Mouse (Mus musculus) cerebellum, adult 2 months (tissue): ENCODE measurements around the gene Zc3h15. TPM values are rescaled to one million over a fixed set of nuclear protein-coding genes. Genes with fewer than 3 reads are reported as not detected.
"Not testable (repeated sequence)": the region's sequence is repeated elsewhere in the genome, so short reads cannot be mapped to it uniquely, and the experiment has no call there.

Experiments
- DNase-seq, 2 experiments: peaks; one replicate each; pipeline ENCODE4 v3.0.0; 2021
- H3K27ac ChIP-seq: fragments of 200-500 bp; 2 replicates; pipeline ENCODE4 v1.5.1; 2012; ENCODE audit warnings: low read length, control low read depth, inconsistent platforms; ENCODE audit not compliant: insufficient read depth
- H3K27me3 ChIP-seq: fragments of 200-500 bp; 2 replicates; pipeline ENCODE4 v1.6.1; 2012; ENCODE audit warnings: inconsistent platforms, mild to moderate bottlenecking, low read length, moderate library complexity; ENCODE audit not compliant: control insufficient read depth, insufficient read depth
- H3K4me1 ChIP-seq: fragments of 200-500 bp; 2 replicates; pipeline ENCODE4 v1.6.1; 2011; ENCODE audit warnings: low read length; ENCODE audit not compliant: control insufficient read depth, insufficient read depth
- H3K4me3 ChIP-seq: fragments of 200-500 bp; replicated peaks from 2 replicates; pipeline ENCODE3; 2011; ENCODE audit warnings: mild to moderate bottlenecking, low read depth, low read length, control low read depth; ENCODE audit not compliant: insufficient read depth
- CTCF ChIP-seq: fragments of 200-500 bp; IDR thresholded peaks from 2 replicates; pipeline ENCODE4 v1.5.1; 2011; ENCODE audit warnings: low read depth, mild to moderate bottlenecking, control low read depth, low read length, moderate library complexity, borderline replicate concordance; ENCODE audit not compliant: insufficient read depth
- POLR2A ChIP-seq: fragments of 200-500 bp; IDR thresholded peaks from 2 replicates; pipeline ENCODE4 v1.6.1; 2011; ENCODE audit warnings: low read length, control low read depth, borderline replicate concordance; ENCODE audit not compliant: insufficient read depth
- WGBS: fragments of 180-500 bp; shearing (Covaris S2); methylation state at CpG from one replicate; pipeline ENCODE4 v1.1.7; 2018; 5-methylcytosine and 5-hydroxymethylcytosine counted together
- polyA plus RNA-seq: library from polyadenylated mRNA; depleted of rRNA; stranded (reverse); fragments of >200 nt; gene quantifications from 2 replicates; pipeline ENCODE4 v1.2.3, GENCODE M21; 2012

Gene Zc3h15
- polyA plus RNA-seq, 1 experiment, result 99.4 TPM

DNA sequence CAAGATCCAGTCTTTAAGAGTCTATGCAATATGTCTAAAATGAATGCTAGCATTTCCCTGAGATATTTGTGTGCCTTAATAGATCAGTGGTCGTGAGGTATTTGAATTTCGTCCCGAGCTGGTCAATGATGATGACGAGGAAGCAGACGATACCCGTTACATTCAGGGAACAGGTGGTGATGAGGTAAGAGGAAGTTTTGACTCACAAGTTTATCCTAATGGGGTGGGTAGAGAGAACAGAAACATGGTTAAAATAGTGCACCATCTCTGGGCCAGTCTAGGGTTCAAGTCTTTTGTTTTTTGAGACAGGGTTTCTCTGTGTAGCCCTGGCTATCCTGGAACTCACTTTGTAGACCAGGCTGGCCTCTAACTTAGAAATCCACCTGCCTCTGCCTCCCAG, 17.1 kb downstream of the Zc3h15 start:
- Histone ChIP-seq H3K27ac (no peak overlapping the region), H3K4me1 (no peaks in the 10 kb centered on the region), H3K27me3 (no peaks in the 10 kb centered on the region), H3K4me3 (no peak overlapping the region)
- DNase-seq, result no peak
- WGBS, result 93% methylated on average over 6 of the region's 6 CpGs
- no peak for TF ChIP-seq CTCF
- TF ChIP-seq POLR2A, result no peak

DNA sequence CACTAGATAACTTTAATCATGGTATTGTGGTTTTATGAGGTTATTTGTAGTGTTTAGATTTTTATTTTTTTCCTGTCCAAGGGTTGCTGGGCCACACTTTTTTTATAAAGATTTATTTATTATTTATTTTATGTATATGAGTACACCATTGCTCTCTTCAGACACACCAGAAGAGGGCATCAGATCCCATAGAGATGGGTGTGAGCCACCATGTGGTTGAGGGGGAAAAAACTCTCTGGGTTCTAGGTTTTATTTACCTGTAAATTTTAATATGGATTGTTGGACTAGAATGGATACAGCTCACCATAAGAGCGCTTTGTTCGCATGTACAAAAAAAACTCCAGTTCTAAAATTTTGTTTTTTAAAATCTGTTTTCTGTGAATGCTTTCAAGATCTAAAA, 20.8 kb downstream of the Zc3h15 start:
- H3K4me1 ChIP-seq, H3K27ac ChIP-seq, H3K4me3 ChIP-seq, DNase-seq, H3K27me3 ChIP-seq: not testable (repeated sequence)
- WGBS, result 98% methylated on average over 2 of the region's 2 CpGs

DNA sequence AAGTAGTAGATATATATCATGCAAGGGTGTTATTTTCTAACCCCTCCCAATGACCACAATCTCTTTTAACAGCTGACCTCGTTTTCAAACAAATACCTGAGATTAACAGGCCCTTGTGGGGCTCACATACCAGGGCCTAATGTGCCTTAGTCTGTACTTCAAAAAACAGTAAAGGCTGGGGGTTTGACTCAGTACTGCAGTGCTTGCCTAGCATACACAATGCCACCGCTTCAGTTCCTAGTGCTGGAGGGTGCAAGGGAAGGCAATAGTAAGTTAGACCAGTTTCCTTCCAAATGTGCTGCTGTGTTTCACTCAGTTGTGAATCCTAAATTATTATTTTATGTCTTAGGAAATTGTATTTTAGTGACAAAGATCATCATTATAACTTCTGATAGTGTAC, 23.2 kb downstream of the Zc3h15 start:
- Histone ChIP-seq H3K4me3 (no peak overlapping the region), H3K27me3 (no peaks in the 10 kb centered on the region), H3K27ac (no peak overlapping the region), H3K4me1 (no peaks in the 10 kb centered on the region)
- TF ChIP-seq CTCF (no peak), POLR2A (no peak)
- no peak for DNase-seq
- WGBS, result 89% methylated on average over 2 of the region's 2 CpGs

DNA sequence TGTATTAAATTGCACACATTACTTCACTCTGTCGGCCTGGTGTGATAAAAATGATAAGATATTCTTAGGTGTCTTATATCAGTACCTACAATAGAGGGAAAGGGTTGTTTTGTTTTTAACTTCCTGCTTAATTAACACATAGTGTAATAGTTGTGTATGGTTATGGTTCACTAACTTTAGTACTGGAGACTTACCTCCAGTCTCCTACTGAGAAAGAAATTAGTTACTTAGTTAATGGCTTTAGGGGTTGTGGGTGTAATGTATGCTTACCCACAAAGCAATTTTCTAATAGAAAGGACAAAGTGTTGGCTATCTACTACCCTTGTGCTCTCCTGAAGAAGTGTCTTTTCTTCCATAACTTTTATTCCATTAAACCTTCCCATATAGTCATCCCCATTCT, 23.8 kb downstream of the Zc3h15 start:
- Histone ChIP-seq H3K4me3 (no peak overlapping the region), H3K27me3 (no peaks in the 10 kb centered on the region), H3K4me1 (no peaks in the 10 kb centered on the region), H3K27ac (no peak overlapping the region)
- DNase-seq, result no peak
- 88% methylated on average over 1 of the region's 1 CpGs for WGBS
- TF ChIP-seq CTCF (no peak), POLR2A (no peak)

DNA sequence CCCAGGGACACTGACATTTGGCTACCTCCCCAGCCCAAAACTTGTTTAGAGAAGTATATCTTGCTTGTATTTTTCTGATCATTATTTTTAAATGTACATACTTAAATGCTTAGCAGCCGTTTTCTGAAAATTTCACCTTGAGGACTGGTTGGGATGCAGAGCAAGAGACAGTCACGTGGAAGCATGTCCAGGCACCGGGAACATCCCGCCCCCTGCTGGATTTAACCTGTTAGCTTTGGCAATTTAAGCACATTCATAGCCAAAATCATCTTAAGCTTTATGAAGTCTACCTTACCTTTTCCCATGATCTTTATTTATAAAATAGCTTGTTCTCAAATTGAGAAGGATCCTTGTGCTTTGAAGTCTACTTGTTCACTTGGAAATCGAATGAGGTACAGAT, 25.8 kb downstream of the Zc3h15 start:
- Histone ChIP-seq H3K27me3 (no peaks in the 10 kb centered on the region), H3K27ac (no peak overlapping the region), H3K4me3 (no peak overlapping the region), H3K4me1 (no peaks in the 10 kb centered on the region)
- TF ChIP-seq POLR2A (no peak), CTCF (peak; percentile 21; the same call in 1 of the 2 replicates)
- DNase-seq, result no peak
- WGBS, result 45% methylated on average over 5 of the region's 5 CpGs

DNA sequence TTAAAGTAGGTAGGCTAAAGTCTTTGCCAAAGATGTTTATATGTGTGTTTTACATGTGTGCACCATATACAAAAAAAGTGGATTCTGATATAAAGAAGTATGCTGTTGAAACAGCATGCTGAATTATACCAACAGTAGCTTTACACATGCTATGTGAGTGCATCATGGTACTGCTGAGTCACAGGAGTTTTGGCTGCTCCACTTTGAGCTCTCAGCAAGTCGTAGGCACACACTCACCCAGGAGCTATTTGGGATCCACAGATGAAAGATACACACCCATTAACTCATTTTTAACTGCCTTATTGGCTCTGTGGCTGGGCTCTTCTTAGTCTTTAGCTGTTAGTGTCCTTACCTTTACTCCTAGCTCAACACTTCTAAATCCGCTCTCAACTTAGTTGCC, 27.6 kb downstream of the Zc3h15 start:
- no peak overlapping the region for H3K4me3 ChIP-seq
- H3K27me3 ChIP-seq, result no peaks in the 10 kb centered on the region
- WGBS, result 83% methylated on average over 2 of the region's 2 CpGs
- no peak overlapping the region for H3K27ac ChIP-seq
- TF ChIP-seq POLR2A, result no peak
- TF ChIP-seq CTCF, result no peak
- H3K4me1 ChIP-seq, result no peaks in the 10 kb centered on the region
- no peak for DNase-seq

DNA sequence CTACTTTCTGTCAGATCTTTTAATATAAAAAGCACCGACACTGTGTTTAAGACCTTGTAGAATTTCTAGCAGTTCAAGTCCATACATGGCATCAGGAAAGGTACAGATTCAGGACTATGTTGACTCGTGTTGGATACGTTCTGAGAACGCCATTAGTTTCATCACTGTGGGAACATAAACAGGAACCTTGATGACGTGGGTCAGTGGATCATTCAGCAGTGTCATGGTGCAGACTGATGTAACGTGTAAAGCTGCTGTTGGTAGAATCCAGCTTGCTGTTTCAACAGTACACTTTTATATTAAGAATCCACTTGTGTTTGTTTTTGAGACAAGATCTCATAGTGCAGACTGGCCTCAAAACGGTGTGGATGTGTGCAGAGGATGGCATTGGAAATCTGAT, 28.8 kb downstream of the Zc3h15 start:
- WGBS, result 82% methylated on average over 7 of the region's 7 CpGs
- TF ChIP-seq POLR2A (no peak), CTCF (no peak)
- no peaks in the 10 kb centered on the region for H3K27me3 ChIP-seq
- DNase-seq, result no peak
- H3K27ac ChIP-seq, result no peak overlapping the region
- H3K4me1 ChIP-seq, result no peaks in the 10 kb centered on the region
- H3K4me3 ChIP-seq, result no peak overlapping the region

DNA sequence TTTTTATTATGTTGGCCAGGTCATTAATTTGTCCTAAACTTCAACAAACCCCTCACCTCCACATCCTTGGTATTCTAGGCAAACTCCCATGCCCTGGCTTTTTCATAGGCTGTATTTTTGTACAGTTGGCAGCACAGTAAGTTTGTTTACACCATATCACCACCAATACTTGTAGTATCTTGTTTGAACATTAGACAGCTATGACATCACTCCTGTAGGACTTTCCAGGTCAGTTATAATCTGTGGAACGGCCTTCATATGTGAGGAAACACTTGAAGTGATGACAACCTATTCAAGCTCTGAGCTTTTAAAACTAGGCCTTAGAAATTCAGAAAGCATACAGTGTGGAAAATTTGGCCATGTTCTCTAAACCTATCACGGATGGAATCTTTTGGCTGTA, 29.6 kb downstream of the Zc3h15 start:
- Histone ChIP-seq H3K4me1 (no peaks in the 10 kb centered on the region), H3K4me3 (no peak overlapping the region), H3K27ac (no peak overlapping the region), H3K27me3 (no peaks in the 10 kb centered on the region)
- TF ChIP-seq POLR2A (no peak), CTCF (no peak)
- 81% methylated on average over 2 of the region's 2 CpGs for WGBS
- no peak for DNase-seq

DNA sequence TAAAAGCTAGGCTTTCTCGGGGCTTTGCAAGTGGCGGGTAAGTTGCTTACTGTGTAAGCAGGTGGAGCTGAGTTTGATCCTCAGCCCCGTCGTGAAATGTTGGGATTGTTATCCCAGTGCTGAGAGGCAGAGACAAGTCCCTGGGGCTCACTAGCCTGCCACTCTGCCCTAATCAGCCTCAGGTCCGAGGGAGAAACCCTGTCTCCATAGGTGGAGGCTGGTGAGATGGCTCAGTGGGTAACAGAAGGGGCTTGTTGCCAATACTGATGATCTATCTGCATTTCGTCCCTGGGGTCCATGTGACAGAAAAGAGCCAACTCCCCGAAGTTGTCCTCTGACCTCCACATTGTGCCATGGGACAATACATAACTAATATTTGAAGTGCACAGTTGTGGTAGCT, 30.2 kb downstream of the Zc3h15 start:
- TF ChIP-seq POLR2A, result no peak
- no peaks in the 10 kb centered on the region for H3K4me1 ChIP-seq
- no peak for DNase-seq
- H3K27me3 ChIP-seq, result no peaks in the 10 kb centered on the region
- no peak overlapping the region for H3K27ac ChIP-seq
- H3K4me3 ChIP-seq, result no peak overlapping the region
- 73% methylated on average over 7 of the region's 7 CpGs for WGBS
